Mouse (Mus musculus): ENCODE data around the gene Pin1rt1.

GRCm38 (mm10) chr2:104742741-104743064 is 26.5 kb upstream of the Pin1rt1 start, which contains the start of gene Depdc7:
- no peak for TF ChIP-seq GATA1 (IDR thresholded peaks at IDR 0.05; ENCODE audit: low read length)
- TF ChIP-seq TAL1 (IDR thresholded peaks at IDR 0.05; ENCODE audit: low read length) = no peak

Data from erythroblast, embryonic 14.5 days (primary cell).